Mouse (Mus musculus) right cerebral cortex, postnatal 36 days (tissue): ENCODE measurements around the gene Ace3.

Source experiments
- DNase-seq, 2 experiments: peaks; one replicate each; pipeline ENCODE4 v3.0.0; 2022; ENCODE audit warnings: low spot score in 2 of 2, mixed read lengths in 1 of 2

The Ace3 gene

DNA sequence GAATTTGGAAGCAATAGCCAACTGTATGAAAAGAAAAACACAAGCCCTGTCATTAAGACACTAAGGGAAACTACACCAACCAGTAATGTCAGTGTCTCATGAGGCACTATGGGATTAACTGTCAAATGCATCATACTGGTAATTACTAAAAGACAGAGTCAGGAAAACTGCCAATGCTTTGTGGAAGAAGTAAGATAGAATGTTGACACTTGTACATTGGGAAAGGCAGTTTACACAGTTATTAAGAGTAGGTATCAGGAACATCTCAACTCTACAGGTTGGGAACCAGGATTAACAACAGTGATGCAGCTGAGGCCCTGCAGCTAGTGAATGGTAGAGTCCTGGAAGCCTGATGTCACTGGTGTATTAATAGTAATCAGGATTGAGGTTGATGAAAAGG is 49.9 kb downstream of the Ace3 start:
- DNase-seq = no peak

DNA sequence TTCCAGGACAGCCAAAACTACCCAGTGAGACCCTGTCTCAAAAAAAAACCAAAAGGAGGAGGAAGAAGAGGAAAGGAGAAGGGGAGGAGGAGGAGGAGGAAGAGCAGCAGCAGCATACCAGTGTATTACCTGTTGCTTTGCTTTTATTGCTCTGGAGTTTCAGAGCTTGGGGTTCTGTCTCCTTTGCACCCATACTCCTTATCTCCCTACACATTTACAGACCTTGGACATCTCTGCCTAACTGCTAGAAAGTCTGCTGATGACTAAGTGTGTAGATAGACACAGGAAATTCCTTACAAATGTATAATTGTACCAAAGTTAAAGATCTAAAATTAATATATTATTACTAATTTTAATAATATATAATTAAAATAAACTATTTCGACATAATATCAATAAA is 50.8 kb downstream of the Ace3 start:
- DNase-seq = no peak

GRCm38 (mm10) chr11:106045780-106046179 is 51.3 kb downstream of the Ace3 start:
- DNase-seq = no peak

GRCm38 (mm10) chr11:106046584-106046983 is 52.1 kb downstream of the Ace3 start:
- no peak for DNase-seq

- DNase-seq = no peak
Observed at GRCm38 (mm10) chr11:106053921-106054320, 59.4 kb downstream of the Ace3 start.

GRCm38 (mm10) chr11:106054600-106054999 is 60.1 kb downstream of the Ace3 start:
- DNase-seq = no peak
